Mouse (Mus musculus) CH12.LX (cell line): ENCODE results near the gene Trp53i13. TPM values are rescaled to one million over a fixed set of nuclear protein-coding genes. Genes with fewer than 3 reads are reported as not detected.

Experiments used
- DNase-seq: peaks from one replicate; pipeline ENCODE4 v3.0.0-alpha.2; 2013; ENCODE audit errors: extremely low read depth
- H3K27ac ChIP-seq: 2 replicates; pipeline ENCODE4 v1.5.1; 2012; ENCODE audit warnings: low read depth, mild to moderate bottlenecking, control low read depth, moderate library complexity; ENCODE audit not compliant: insufficient read depth
- H3K27me3 ChIP-seq: replicated peaks from 2 replicates; pipeline ENCODE3; 2012; ENCODE audit warnings: inconsistent platforms
- H3K36me3 ChIP-seq, 2 experiments: replicated peaks in 1 of 2; 2 replicates each; pipeline versions ENCODE3 to v1.6.1; 2012; ENCODE audit warnings: inconsistent platforms in 1 of 2, low read length in 1 of 2, mild to moderate bottlenecking in 1 of 2, mixed read lengths in 1 of 2, moderate library complexity in 1 of 2; ENCODE audit not compliant: control insufficient read depth in 1 of 2, insufficient read depth in 1 of 2
- H3K4me1 ChIP-seq, 2 experiments: 2 replicates each; pipeline ENCODE4 v1.6.1; 2012; ENCODE audit warnings: inconsistent platforms in 1 of 2, moderate library complexity in 1 of 2; ENCODE audit not compliant: insufficient read depth in 2 of 2, control insufficient read depth in 1 of 2
- H3K4me2 ChIP-seq: 2 replicates; pipeline ENCODE4 v1.6.1; 2012; ENCODE audit warnings: low read depth, mild to moderate bottlenecking, control low read depth; ENCODE audit not compliant: poor library complexity, insufficient read depth, severe bottlenecking
- H3K4me3 ChIP-seq, 3 experiments: fragments of 150-350 bp in 1 of 3; sonication (generic) in 1 of 3; replicated peaks in 1 of 3; 2 replicates each; pipeline versions ENCODE3 to v1.5.1; 2011 to 2012; ENCODE audit warnings: low read depth in 2 of 3, low read length in 2 of 3, mild to moderate bottlenecking in 2 of 3, moderate library complexity in 2 of 3, control low read depth in 1 of 3, improper control_type of control experiment in 1 of 3, inconsistent platforms in 1 of 3, mixed read lengths in 1 of 3; ENCODE audit not compliant: poor library complexity in 1 of 3
- H3K79me2 ChIP-seq: replicated peaks from 2 replicates; pipeline ENCODE4 v1.6.1; 2012; ENCODE audit warnings: mild to moderate bottlenecking, moderate library complexity; ENCODE audit not compliant: control insufficient read depth, poor library complexity, insufficient read depth, severe bottlenecking; ENCODE audit errors: extremely low read depth
- H3K9ac ChIP-seq: 2 replicates; pipeline ENCODE4 v1.6.1; 2012; ENCODE audit warnings: low read depth, mild to moderate bottlenecking, control low read depth, moderate library complexity; ENCODE audit not compliant: insufficient read depth
- H3K9me3 ChIP-seq: replicated peaks from 2 replicates; pipeline ENCODE3; 2012; ENCODE audit warnings: low read length, inconsistent platforms, mixed read lengths
- BHLHE40 ChIP-seq: IDR thresholded peaks from 2 replicates; pipeline ENCODE4 v1.6.1; 2011; ENCODE audit warnings: mild to moderate bottlenecking, low read depth, low read length, improper control_type of control experiment
- CHD1 ChIP-seq: IDR thresholded peaks from 2 replicates; pipeline ENCODE4 v1.6.1; 2012; ENCODE audit warnings: low read depth, low read length, improper control_type of control experiment, inconsistent platforms
- CTCF ChIP-seq, 2 experiments: IDR thresholded peaks in 1 of 2; conservative IDR thresholded peaks in 1 of 2; 2 replicates each; pipeline ENCODE4 v1.5.1; 2011 to 2012; ENCODE audit warnings: low read depth in 2 of 2, low read length in 2 of 2, improper control_type of control experiment in 1 of 2, inconsistent platforms in 1 of 2, mild to moderate bottlenecking in 1 of 2, moderate library complexity in 1 of 2
- EP300 ChIP-seq: IDR thresholded peaks from 2 replicates; pipeline ENCODE4 v1.6.1; 2011; ENCODE audit warnings: low read length, improper control_type of control experiment
- IRF4 ChIP-seq: IDR thresholded peaks from 2 replicates; pipeline ENCODE4 v1.6.1; 2014; ENCODE audit warnings: low read depth, mild to moderate bottlenecking, inconsistent platforms, low read length, improper control_type of control experiment
- JUN ChIP-seq: IDR thresholded peaks from 2 replicates; pipeline ENCODE4 v1.6.1; 2011; ENCODE audit warnings: low read depth, mild to moderate bottlenecking, low read length, improper control_type of control experiment, moderate library complexity; ENCODE audit not compliant: insufficient read depth
- KAT2A ChIP-seq: IDR thresholded peaks from 2 replicates; pipeline ENCODE4 v1.6.1; 2012; ENCODE audit warnings: low read length, improper control_type of control experiment, inconsistent platforms; ENCODE audit not compliant: insufficient replicate concordance
- MAFK ChIP-seq: IDR thresholded peaks from 2 replicates; pipeline ENCODE4 v1.6.1; 2011; ENCODE audit warnings: low read length, improper control_type of control experiment; ENCODE audit not compliant: insufficient replicate concordance
- MAZ ChIP-seq: IDR thresholded peaks from 2 replicates; pipeline ENCODE4 v1.6.1; 2012; ENCODE audit warnings: low read depth, mild to moderate bottlenecking, inconsistent platforms, low read length, improper control_type of control experiment, moderate library complexity
- MXI1 ChIP-seq: IDR thresholded peaks from 2 replicates; pipeline ENCODE4 v1.6.1; 2011; ENCODE audit warnings: mild to moderate bottlenecking, low read depth, low read length, improper control_type of control experiment
- MYC ChIP-seq: IDR thresholded peaks from 2 replicates; pipeline ENCODE4 v1.6.1; 2011; ENCODE audit warnings: low read depth, mild to moderate bottlenecking, improper control_type of control experiment, low read length
- NELFE ChIP-seq: IDR thresholded peaks from 2 replicates; pipeline ENCODE4 v1.6.1; 2011; ENCODE audit warnings: low read depth, low read length, improper control_type of control experiment
- NRF1 ChIP-seq: IDR thresholded peaks from 2 replicates; pipeline ENCODE4 v1.6.1; 2014; ENCODE audit warnings: low read depth, mild to moderate bottlenecking, inconsistent platforms, low read length, improper control_type of control experiment, moderate library complexity
- PAX5 ChIP-seq: IDR thresholded peaks from 2 replicates; pipeline ENCODE4 v1.6.1; 2012; ENCODE audit warnings: low read length, inconsistent platforms, mixed read lengths
- RCOR1 ChIP-seq: conservative IDR thresholded peaks from 2 replicates; pipeline ENCODE4 v1.6.1; 2012; ENCODE audit warnings: low read depth, mild to moderate bottlenecking, inconsistent platforms, low read length, improper control_type of control experiment
- SIN3A ChIP-seq: IDR thresholded peaks from 2 replicates; pipeline ENCODE4 v1.6.1; 2012; ENCODE audit warnings: low read length, improper control_type of control experiment, inconsistent platforms
- TBP ChIP-seq: conservative IDR thresholded peaks from 2 replicates; pipeline ENCODE4 v1.6.1; 2011; ENCODE audit warnings: low read depth, low read length, improper control_type of control experiment
- UBTF ChIP-seq: IDR thresholded peaks from 2 replicates; pipeline ENCODE4 v1.6.1; 2012; ENCODE audit warnings: low read depth, mild to moderate bottlenecking, inconsistent platforms, low read length, improper control_type of control experiment, moderate library complexity
- USF1 ChIP-seq: IDR thresholded peaks from 2 replicates; pipeline ENCODE4 v1.6.1; 2014; ENCODE audit warnings: low read depth, mild to moderate bottlenecking, inconsistent platforms, low read length, improper control_type of control experiment
- USF2 ChIP-seq: conservative IDR thresholded peaks from 2 replicates; pipeline ENCODE4 v1.6.1; 2011; ENCODE audit warnings: low read depth, low read length, improper control_type of control experiment
- ZKSCAN1 ChIP-seq: IDR thresholded peaks from 2 replicates; pipeline ENCODE4 v1.6.1; 2012; ENCODE audit warnings: low read depth, inconsistent platforms, low read length, improper control_type of control experiment, borderline replicate concordance
- ZMIZ1 ChIP-seq: IDR thresholded peaks from 2 replicates; pipeline ENCODE4 v1.6.1; 2012; ENCODE audit warnings: low read depth, mild to moderate bottlenecking, inconsistent platforms, low read length, improper control_type of control experiment
- ZNF384 ChIP-seq: IDR thresholded peaks from 2 replicates; pipeline ENCODE4 v1.6.1; 2012; ENCODE audit warnings: low read depth, low read length, improper control_type of control experiment, inconsistent platforms
- dilution Hi-C: fragments of 300-500 bp; cut with MboI; formaldehyde crosslinking; loops from 2 replicates; pipeline ENCODE4 v1.14.3; 2020; ENCODE audit warnings: low sequenced_read_pairs; ENCODE audit not compliant: extremely low pct_unique_long_range_greater_than_20kb, extremely low pct_ligation_motif_present
- in situ Hi-C: fragments of 300-500 bp; cut with MboI; formaldehyde crosslinking; loops from 3 replicates; pipeline ENCODE4 v1.14.3; 2019; ENCODE audit warnings: low sequenced_read_pairs, low pct_ligation_motif_present, low pct_unique_long_range_greater_than_20kb, mixed read lengths
- polyA plus RNA-seq: library from polyadenylated mRNA; unstranded; fragments of >175 nt; gene quantifications from 2 replicates; pipeline ENCODE4 v1.2.1, GENCODE M21; 2012; ENCODE audit warnings: low read depth; ENCODE audit not compliant: insufficient read length
- total RNA-seq, 2 experiments: library from RNA; depleted of rRNA; stranded (reverse); fragments of 300-350 nt in 1 of 2; fragments of >200 nt in 1 of 2; gene quantifications; 2 replicates each; pipeline ENCODE4 v1.2.3; 2012 to 2014

Trp53i13 gene
- total and polyA plus RNA-seq, 3 experiments, result 6.7 to 12.8 (median 12.6) TPM

GRCm38 (mm10) chr11:77476895-77477294, 38.9 kb downstream of the Trp53i13 start:
- no peak overlapping the region for H3K4me2 ChIP-seq
- dilution Hi-C loops, result no loop called here
- TF ChIP-seq USF2 (no peak), MYC (no peak), CTCF (conservative IDR thresholded peaks at IDR 0.05 in 1 of 2, IDR thresholded peaks at IDR 0.05 in 1 of 2; ENCODE audit: low read depth in 2 of 2, low read length in 2 of 2) (no peak), MXI1 (no peak), ZKSCAN1 (no peak), MAFK (no peak), JUN (no peak), EP300 (no peak), BHLHE40 (no peak), UBTF (no peak), KAT2A (no peak), TBP (no peak), PAX5 (no peak), ZMIZ1 (no peak), RCOR1 (no peak)

DNA sequence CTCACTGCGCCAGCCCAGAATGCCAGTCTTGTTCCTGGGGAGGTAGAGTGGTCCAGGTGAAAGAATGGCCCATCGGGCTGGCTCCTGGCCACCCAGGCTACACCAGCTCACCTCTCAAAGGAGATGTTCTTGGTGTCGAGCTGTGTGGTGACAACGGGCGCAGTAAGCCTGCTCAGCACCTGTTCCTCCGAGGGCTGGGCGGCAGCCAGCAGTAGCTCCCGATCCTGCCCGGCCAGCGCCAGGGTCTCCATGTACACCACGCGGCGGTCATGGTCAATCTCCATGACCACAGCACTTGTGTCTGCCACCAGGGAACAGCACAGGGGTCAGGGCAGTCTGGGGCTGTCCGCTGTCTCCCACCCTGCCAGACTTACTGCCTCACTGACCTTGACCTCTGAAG, 39.6 kb downstream of the Trp53i13 start:
- Histone ChIP-seq H3K79me2 (no peaks in the 10 kb centered on the region), H3K4me3 (no peak overlapping the region), H3K27me3 (peaks cover 19% of the 10 kb centered on the region), H3K4me2 (no peak overlapping the region), H3K9ac (no peak overlapping the region), H3K27ac (no peak overlapping the region), H3K4me1 (peaks cover 0 to 2% of the 10 kb centered on the region in 2 experiments; a peak in 1 of 4 replicates), H3K36me3 (peaks cover 0 to 3% of the 10 kb centered on the region in 2 experiments), H3K9me3 (no peaks in the 10 kb centered on the region)
- TF ChIP-seq JUN (no peak), EP300 (no peak), SIN3A (no peak), NELFE (no peak), IRF4 (no peak), RCOR1 (no peak), BHLHE40 (no peak), USF1 (no peak), CHD1 (no peak), ZMIZ1 (no peak), NRF1 (no peak), MYC (no peak), TBP (no peak), MAZ (no peak), KAT2A (no peak), USF2 (no peak), ZNF384 (no peak)
- DNase-seq, result no peak
- dilution Hi-C loops, result no loop called here
- in situ Hi-C loops, result no loop called here

More at GRCm38 (mm10) chr11:77476895-77477294, 38.9 kb downstream of the Trp53i13 start:
- no peak for DNase-seq
- Histone ChIP-seq H3K9me3 (no peaks in the 10 kb centered on the region), H3K4me1 (peaks cover 0 to 2% of the 10 kb centered on the region in 2 experiments; a peak in 1 of 4 replicates), H3K4me3 (no peak overlapping the region), H3K27ac (no peak overlapping the region), H3K36me3 (peaks cover 0 to under 1% of the 10 kb centered on the region in 2 experiments), H3K27me3 (peaks cover 20% of the 10 kb centered on the region), H3K79me2 (no peaks in the 10 kb centered on the region), H3K9ac (no peak overlapping the region)
- in situ Hi-C loops, result no loop called here
